Mouse (Mus musculus) CH12F3 (cell line): ENCODE data around the gene Gm20388.

Source experiments
- in situ Hi-C: fragments of 300-500 bp; cut with MboI; formaldehyde crosslinking; loops from 2 replicates; pipeline ENCODE4 v1.14.3; 2020; ENCODE audit warnings: low sequenced_read_pairs

The Gm20388 gene

DNA sequence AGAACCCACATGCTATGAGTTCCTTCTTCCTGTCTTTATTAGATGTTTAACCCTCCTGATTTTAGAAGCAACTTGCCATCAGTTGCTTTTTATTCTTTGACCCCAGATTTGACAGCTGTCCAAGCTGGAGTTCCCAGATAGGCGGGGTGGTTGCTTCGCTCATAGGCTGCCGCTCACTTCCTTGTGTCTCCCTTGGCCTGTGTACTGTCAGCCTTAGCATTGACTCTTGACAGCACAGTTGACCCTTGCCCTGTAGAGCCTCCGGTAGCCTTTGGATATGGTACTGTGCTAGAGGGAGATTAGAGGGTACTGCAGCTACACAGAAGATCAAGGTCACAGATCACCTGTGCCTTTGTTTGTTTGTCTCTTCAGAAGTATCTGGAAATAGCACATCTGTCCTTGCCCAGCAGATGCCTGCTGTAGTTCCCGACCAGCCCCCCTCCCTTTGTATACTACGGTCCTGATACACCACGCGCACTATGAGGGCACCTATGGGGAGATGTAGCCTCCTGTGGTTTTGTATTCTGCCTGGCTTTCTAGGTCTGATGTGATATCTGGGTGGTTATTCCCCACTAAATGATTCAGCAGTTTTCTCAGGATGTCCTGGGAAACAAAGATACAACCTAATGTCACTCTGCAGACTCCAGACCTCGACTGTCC is 2494.6 kb downstream of the Gm20388 start:
- in situ Hi-C loops = no loop called here

DNA sequence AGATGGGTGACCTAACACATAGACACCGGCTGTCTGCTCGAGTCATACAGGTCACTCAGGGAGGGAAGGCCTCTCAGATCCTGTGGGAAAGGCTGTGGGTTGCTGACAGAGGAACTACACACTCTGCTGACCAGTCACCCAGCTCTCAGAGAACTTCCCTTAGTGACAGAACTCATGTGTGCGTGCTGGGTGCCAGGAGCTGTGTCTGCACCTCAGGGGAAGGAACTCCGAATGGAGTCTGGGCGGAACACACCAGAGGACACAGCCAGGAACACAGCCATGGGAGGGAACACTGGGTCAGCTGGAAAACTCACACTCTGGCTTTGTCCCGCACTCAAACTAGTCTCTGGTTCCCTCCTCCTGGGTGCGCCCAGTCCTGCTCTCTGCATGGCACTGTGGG is 2497.0 kb downstream of the Gm20388 start:
- in situ Hi-C loops = no loop called here

DNA sequence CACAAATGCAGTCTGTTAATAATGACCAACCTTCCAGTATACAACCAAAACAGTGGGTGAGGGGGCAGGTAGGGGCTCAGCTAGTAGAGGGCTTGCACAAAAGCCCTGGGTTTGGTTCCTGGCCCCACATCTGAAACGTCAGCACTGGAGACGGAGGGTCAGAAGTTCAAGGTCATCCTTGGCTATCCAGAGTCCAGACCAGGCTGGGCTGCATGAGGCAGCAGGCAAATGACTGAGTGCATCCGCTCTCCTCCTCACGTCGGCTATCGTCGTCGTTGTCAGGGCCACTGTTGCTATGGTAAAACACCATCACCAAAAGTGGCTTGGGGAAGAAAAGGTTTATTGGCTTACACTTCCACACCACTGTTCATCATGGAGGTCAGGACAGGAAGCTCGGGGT is 2503.7 kb downstream of the Gm20388 start:
- in situ Hi-C loops = no loop called here

DNA sequence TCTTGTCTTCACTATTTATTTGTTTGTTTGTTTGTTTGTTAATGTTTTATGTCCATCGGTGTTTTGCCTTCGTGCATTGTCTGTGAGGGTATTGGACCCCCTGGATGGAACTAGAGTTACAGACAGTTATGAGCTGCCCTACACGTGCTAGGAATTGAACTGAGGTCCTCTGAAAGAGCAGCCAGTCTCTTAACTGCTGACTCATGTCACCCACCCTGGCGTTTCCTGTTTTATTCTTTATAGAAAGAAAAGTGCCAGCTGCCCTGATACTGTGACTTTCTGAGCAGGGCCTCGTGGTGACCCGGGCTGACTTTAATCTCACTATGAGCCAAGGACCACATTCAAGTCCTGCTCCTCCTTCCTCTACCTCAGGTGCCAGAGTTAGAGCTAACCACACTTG is 2504.9 kb downstream of the Gm20388 start:
- in situ Hi-C loops = no loop called here

DNA sequence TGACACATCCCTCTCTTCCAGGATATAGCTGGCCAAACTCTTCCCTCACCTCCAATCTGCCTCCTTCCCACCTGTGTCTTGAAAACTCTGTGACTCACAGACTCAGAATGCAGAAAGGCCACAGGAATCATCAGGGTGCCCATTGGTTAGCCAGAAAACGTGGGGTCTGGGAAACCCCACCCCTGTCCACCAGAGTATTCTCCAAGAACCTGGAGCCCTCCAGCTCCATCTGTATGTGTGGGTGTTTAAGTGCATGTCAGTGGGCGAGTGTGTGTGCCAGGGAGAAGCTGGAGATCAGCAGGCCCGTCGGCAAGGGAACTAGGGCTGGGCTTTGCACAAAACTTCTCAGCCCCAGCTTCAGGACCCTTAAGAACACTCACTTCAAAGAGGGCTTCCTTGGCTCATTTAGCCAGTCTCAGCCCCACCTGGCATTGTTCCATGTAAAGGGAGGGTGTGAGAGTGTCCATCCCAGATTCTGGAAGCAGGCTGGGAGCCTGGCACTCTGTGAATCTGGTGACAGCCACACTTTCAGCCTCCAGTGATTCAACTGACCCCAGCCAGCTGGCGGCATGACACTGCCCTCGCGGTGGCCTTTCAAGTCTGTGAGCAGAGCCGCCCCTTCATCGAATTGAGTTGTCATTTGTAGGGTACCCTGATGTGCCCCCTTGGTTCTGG is 2509.4 kb downstream of the Gm20388 start:
- in situ Hi-C loops = no loop called here

DNA sequence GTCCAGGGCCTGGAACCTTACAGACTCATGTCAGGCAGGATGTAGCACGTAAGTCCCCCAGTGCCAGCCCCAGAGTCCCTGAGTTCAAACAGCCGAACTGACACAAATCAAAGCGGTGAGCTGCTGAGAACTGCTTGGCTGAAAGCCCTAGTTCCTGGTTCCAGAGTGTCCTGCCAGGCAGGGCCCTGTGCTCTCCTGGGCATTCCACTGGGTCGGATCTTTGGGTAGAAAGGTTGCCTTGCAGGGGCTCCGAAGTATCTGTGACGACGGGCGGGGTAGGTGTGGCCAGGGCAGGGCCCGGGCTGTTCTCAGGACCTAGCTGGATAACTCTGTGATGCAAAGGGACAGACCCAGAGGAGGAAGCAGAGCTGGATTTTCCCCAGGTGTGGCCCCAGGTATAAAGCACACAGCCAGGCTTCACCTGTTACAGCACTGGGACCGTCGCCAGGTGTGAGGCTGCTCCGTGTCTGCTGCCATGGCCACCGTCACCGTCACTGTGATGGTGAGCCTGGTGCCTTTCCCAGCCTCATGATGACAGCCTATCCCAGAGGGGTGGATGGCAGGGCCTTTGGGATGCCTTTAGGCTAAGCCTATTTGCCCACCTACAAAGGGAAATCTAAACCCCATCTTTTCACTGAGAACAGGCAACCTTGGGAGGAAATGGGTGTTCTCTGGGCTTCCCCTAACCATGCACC is 2510.9 kb downstream of the Gm20388 start, which contains the start of gene Il17c:
Gene Il17c, plus strand, starts transcription at position 645 of the 695 bp plus-strand sequence.
- in situ Hi-C loops = no loop called here

DNA sequence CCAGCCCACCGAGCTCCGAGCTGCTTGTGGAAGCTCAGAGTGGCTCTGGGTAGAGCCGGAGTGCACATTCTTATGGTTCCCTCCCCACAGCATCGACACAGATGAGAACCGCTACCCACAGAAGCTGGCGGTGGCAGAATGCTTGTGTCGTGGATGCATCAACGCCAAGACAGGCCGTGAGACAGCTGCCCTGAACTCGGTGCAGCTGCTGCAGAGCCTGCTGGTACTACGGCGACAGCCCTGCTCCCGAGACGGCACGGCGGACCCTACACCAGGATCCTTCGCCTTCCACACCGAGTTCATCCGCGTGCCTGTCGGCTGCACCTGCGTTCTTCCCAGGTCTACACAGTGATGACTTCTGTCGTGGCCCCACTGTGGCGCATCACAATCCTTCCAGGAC is 2512.6 kb downstream of the Gm20388 start:
- in situ Hi-C loops = no loop called here

DNA sequence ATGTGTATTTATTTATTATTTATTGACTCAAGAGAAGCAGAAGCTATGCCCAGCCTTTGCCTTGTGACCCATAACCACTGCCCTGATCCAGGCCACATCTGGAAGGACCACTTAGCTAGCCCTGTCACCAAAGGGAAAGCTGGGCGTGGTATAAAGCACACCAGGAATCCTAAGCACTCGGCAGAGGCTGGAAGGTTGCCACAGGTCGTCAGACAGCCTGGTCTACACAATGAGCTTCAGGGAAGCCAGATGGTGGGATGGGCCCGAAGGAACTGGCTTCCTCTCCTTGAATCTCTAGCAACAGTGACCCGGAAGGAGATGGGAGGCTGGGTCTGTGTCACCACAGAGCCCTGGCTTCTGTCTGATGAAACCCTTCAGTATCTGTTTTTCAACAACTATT is 2513.0 kb downstream of the Gm20388 start:
- in situ Hi-C loops = no loop called here

DNA sequence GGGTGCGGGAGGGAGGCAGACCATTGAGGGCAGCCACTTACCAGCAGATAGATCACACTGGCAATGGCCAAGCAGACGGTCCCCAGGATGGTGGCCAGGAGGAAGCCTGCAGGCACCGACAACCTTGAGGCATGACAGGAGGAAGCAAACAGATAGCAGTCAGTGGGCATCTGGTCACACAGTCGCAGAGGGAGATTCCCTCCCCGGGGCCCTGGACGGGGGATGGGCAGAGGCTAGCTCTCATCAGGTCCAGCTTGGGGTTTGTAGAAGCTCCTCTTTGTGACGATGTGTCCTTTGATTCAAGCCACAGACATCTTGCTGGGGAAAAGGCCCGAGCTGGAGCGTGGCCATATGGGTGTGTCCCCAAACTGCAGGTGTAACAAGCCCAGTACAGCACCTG is 2515.5 kb downstream of the Gm20388 start:
- in situ Hi-C loops = no loop called here

DNA sequence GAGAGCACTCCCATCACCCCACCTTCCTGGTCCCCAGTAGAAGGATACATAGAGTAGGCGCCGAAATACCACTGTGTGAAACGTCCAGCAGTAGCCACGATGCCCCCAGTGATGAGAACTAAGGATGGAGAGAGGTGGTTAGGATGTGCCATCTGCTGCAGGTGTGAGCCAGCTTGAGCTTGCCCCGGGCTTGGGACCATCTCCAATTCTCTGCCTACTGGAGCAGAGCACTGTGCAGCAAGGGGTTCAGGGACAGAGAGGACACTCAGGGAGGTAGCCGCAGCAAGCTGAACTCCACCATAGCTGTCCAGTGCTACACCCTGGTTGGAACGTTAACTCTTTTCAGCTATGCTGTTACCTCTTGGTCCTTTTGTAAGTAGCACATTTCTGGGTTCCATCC is 2517.0 kb downstream of the Gm20388 start:
- in situ Hi-C loops = no loop called here

DNA sequence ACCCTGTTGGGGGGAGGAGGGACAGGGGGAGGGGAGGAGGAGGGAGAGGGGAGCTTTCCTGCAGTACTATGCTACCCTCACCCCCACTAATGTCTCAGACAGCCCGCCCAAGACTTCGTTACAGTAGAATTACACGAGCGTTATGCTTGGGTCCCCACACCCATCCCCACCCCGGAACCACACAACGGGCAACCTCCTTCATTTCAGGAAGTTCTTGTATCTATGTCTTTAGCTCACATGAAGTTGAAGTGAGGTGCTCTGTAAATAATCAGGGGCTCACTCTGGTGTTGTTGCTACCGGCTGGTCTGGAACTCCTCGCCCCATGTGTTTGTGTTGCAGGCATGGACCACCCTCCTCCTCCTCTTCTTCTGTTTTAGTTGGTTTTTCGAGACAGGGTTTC is 2517.5 kb downstream of the Gm20388 start:
- in situ Hi-C loops = no loop called here

DNA sequence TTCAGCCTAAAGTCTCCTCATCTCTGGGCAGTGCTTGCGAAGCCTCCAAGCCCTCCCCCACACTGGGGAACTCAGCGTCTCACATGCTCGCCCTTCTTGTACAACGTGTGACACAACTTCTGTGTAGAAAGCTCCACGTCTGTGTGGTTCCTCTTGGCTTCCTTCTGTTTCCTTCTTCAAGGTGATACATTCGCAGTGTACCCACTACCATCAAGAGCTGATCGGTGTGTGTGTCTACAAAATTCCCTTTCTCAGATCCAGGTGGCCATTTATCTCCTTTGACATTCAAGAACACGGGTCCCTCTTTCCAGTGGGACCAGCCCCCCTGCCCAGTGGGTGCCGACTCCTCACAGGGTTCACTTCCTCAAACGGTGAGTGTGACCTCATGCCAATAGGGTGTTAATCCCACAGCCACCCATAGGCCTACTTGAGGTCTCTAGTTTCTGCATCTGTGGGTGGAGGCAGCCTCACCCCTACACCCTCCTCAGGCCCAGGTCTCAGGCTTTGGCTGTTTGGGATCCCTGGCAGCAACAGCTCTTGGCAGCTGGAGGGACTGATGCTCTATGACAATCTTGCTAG is 2519.5 kb downstream of the Gm20388 start:
- in situ Hi-C loops = no loop called here

DNA sequence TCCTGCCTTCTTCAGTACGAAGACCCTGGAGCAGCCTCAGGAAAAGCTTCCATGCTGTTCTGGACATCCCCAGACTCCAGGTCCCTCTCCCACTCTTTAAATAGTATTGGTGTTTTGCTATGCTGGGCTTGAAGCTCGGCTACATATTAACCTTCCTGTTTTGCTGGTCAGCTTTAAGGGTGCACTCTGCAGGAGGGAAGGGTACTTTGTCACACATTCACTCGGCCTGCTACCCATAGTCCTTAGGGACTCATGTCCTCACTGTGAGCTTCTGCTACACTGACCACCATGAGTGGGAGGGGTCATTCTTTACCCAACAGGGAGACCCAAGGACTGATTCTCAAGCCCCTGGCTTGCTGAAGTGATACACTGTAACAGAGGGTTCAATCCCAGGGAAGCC is 2520.0 kb downstream of the Gm20388 start:
- in situ Hi-C loops = no loop called here

DNA sequence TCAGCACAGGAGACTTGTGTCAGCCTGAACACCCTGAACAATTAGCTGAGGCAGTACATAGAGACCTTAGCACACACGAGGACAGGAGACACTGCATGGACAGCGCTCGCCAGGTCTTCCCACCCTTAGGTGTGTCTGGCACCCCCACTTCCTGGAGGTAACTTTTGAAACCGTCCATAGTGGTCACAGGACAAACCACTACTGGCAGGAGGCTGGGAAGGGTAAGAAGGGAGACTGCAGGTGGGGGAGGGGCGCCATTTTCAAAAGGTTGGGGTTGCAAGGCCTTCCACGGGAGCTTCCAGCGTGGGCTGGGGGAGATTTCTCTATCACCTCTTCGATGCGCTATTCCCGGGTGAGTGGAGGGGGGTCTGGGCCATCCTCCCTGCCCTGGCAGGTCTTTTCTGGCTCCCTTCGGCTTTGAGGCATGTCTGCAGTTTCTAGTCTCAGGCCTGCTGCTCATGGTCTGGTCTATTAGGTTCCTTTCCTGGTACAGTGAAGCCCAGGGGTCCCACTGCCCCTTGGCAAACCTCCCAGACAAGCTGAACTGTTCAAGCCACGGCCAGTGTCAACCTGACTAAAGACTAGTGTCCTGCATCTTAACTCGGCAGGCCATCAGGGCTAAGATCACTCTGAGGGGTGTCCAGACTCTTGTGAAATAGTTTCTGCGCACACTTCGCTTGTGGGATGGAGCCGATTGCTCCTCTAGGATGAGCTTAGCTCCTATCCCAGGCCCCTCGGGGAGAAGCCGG is 2521.2 kb downstream of the Gm20388 start:
- in situ Hi-C loops = no loop called here

DNA sequence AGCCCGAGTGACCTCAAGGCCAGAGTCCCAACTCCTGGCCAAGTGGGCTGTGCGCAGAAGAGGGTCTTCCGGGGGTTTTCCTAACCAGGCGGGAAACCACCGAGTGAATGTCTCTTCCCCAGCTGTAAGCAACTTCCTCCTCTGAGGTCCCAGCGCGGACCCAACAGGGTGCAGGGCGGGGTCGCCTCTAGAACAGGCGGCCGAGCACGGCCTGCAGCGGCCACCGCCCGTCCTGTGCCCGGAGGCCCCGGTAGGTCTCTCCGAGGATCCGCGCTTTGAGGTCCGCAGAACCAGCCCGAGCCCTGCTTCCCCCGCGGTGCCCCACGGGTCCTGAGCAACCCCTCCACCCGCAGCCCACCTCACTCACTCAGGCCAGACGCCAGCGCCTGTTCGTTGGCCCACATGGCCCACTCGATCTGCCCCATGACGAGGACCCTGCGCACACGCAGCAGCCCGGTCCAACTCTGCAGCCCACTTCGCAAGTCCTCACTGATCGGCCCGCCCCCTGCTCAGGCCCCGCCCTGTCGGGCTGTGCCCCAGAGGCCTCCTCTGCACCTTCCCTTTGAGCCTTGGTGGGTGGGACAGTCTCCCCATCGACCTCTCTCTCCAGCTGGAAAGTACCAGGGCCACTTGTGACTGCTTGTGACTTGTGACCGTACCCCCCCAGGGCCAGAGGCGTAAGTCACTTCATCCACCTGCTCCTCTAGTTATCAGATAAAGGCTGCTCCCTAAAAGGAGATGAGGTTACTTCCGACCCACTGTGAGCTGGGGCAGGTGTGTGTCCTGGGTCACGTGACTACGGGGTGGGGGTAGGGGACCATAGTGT is 2522.0 kb downstream of the Gm20388 start, which contains the start of gene Cyba:
Gene Cyba, minus strand, starts transcription at position 488 of the 826 bp plus-strand sequence.
- in situ Hi-C loops = no loop called here

DNA sequence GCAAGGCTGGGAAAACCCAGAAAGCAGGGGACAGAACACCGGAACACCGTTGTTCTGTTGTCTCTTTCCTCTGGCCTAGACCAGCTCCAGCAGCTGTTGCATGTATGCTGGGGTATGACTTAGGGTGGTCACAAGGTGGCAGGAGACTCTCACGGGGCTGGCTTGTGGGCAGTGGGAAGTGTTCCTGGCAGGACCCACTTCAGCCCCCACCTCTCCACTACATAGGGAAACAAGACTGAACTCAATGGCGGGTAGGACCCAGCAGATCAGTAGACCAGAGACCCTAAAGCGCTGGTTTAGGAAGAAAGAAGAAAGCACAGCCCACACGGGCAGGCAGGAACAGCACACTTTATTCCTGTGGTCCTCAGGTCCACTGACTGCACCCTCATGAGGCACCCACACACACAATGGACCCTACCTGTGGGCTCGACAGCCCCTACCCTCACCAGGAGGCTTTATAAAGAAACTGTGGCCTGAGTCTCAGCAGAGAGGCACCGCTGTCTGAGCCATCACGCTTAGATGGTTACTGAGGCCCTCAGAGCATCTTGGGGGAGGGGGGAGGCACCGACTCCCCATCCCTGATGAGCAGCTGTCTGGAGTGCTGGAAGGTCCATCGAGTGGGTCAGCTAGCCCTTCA is 2522.7 kb downstream of the Gm20388 start:
- in situ Hi-C loops = no loop called here

DNA sequence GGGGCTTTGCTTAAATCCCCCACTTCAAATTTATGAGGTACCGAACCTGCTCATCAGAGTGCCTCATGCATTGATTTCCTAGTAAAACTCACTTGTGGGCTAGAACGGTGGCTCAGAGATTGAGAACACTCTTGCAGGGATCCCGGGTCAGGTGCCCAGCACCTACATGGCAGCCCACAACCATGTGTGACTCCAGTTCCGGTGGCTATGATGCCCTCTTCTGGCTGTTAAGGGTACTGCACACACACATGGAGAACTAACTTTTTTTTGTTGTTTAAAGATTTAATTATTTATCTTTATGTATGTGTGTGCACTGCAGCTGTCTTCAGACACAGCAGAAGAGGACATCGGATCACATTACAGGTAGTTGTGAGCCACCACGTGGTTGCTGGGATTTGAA is 2524.7 kb downstream of the Gm20388 start:
- in situ Hi-C loops = no loop called here

DNA sequence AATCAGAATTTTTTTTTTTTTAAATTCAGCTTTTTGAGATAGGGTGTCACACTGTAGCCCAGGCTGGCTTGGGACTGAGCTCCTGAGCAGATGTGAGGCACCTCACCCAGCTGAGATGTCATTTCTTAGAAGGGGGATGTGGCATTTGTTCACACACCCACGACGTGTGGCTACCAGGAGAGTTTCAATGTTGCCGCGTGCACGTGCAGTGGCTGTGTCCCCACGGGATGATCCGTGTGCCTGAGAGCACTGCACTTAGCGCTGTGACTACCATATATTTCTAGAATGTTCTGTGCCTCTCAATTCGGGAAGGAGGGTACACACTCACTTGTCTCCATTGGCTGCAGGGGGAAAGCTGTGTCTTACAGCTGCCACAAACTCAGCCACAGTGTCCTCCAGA is 2525.5 kb downstream of the Gm20388 start:
- in situ Hi-C loops = no loop called here

DNA sequence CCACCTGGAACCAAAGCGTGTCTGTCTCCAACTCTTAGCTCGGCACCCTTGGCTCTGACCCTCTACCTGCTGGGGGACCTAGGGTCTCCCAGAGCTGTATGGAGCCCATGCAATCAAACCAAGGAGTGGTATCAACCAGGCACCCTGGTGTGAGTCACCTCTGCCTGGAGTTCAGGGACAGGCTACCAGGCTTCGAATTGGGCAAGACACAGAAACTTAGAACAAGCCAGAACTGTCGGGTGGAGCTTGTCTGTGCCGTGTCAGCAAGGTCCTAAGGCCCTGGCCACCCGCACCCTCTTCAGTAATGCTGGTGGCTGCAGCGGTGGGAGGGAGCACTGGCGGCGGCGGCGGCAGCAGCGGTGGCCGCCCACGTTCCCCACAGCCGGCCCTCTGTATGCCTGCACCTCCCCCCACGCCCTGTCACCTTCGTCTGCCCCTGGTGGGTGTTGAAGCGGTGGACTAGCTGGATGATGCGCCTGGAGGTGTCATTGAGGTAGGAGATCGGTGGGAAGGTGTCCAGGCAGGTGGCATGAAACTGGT is 2526.0 kb downstream of the Gm20388 start:
- in situ Hi-C loops = no loop called here
